Mouse (Mus musculus) limb, embryonic 14.5 days (tissue): ENCODE data around the gene Stk39. TPM values are rescaled to one million over a fixed set of nuclear protein-coding genes. Genes with fewer than 3 reads are reported as not detected.

Experiments
- ATAC-seq: fragments of 200-750 bp; cut with Nextera tagmentation; 2 replicates; pipeline ENCODE4 v1.8.0; 2017; ENCODE audit warnings: low read depth, moderate number of reproducible peaks, moderate TSS enrichment; ENCODE audit not compliant: low FRiP score
- DNase-seq: peaks from one replicate; pipeline ENCODE4 v3.0.0-alpha.2; 2015; ENCODE audit warnings: low spot score
- H3K27ac ChIP-seq: fragments of 300-500 bp; sonication (generic); replicated peaks from 2 replicates; pipeline ENCODE4 v1.5.1; 2014; ENCODE audit warnings: low read depth, mild to moderate bottlenecking, low read length, moderate library complexity, mixed read lengths
- H3K27me3 ChIP-seq: fragments of 300-500 bp; sonication (generic); 2 replicates; pipeline ENCODE4 v1.6.1; 2014; ENCODE audit warnings: low read length, mixed read lengths; ENCODE audit not compliant: control insufficient read depth, insufficient read depth
- H3K36me3 ChIP-seq: fragments of 300-500 bp; sonication (generic); 2 replicates; pipeline ENCODE4 v1.6.1; 2014; ENCODE audit warnings: mild to moderate bottlenecking, low read length, moderate library complexity, mixed read lengths; ENCODE audit not compliant: control insufficient read depth, insufficient read depth
- H3K4me1 ChIP-seq: fragments of 300-500 bp; sonication (generic); 2 replicates; pipeline ENCODE4 v1.6.1; 2014; ENCODE audit warnings: antibody characterized with exemption, low read length, mixed read lengths; ENCODE audit not compliant: control insufficient read depth, insufficient read depth
- H3K4me2 ChIP-seq: fragments of 300-500 bp; sonication (generic); replicated peaks from 2 replicates; pipeline ENCODE4 v1.6.1; 2014; ENCODE audit warnings: low read depth, mild to moderate bottlenecking, low read length, moderate library complexity; ENCODE audit not compliant: severe bottlenecking
- H3K4me3 ChIP-seq: fragments of 300-500 bp; sonication (generic); replicated peaks from 2 replicates; pipeline ENCODE4 v1.5.1; 2014; ENCODE audit warnings: low read length
- H3K9ac ChIP-seq: fragments of 300-500 bp; sonication (generic); 2 replicates; pipeline ENCODE4 v1.6.1; 2014; ENCODE audit warnings: mild to moderate bottlenecking, low read depth, low read length, moderate library complexity; ENCODE audit not compliant: severe bottlenecking
- H3K9me3 ChIP-seq: fragments of 300-500 bp; sonication (generic); 2 replicates; pipeline ENCODE4 v1.6.1; 2016; ENCODE audit warnings: low read length; ENCODE audit not compliant: control insufficient read depth
- POLR2A ChIP-seq: fragments of 200-500 bp; IDR thresholded peaks from 2 replicates; pipeline ENCODE4 v1.8.0; 2012; ENCODE audit warnings: inconsistent platforms, mild to moderate bottlenecking, moderate library complexity, borderline replicate concordance; ENCODE audit not compliant: insufficient read depth, insufficient read length; ENCODE audit errors: extremely low read depth
- WGBS: fragments of 180-500 bp; shearing (Covaris S2); extraction: QIAGEN DNeasy Blood & Tissue Kit; methylation state at CpG from one replicate; pipeline ENCODE4 v1.1.7; 2014; 5-methylcytosine and 5-hydroxymethylcytosine counted together
- polyA plus RNA-seq, 2 experiments: library from polyadenylated mRNA; depleted of rRNA in 1 of 2; stranded (reverse) in 1 of 2; unstranded in 1 of 2; fragments of >200 nt; fragmentation: Nextera tagmentation in 1 of 2; extraction: Ambion mirVana in 1 of 2; gene quantifications; 2 replicates each; pipeline versions ENCODE4 v1.2.1 to v1.2.3; 2012 to 2014

The Stk39 gene
- polyA plus RNA-seq, 2 experiments, result 14.9 to 16.8 TPM

GRCm38 (mm10) chr2:68249855-68250424 is 222.1 kb downstream of the Stk39 start:
- Histone ChIP-seq H3K27ac (no peak overlapping the region), H3K4me1 (no peaks in the 10 kb centered on the region), H3K9ac (no peak overlapping the region), H3K4me2 (no peak overlapping the region), H3K4me3 (no peak overlapping the region), H3K9me3 (no peaks in the 10 kb centered on the region), H3K27me3 (no peaks in the 10 kb centered on the region), H3K36me3 (no peaks in the 10 kb centered on the region)
- TF ChIP-seq POLR2A, result no peak
- WGBS, result 87% methylated on average over 4 of the region's 4 CpGs
- ATAC-seq (no peak), DNase-seq (no peak)

GRCm38 (mm10) chr2:68246284-68246683 is 225.8 kb downstream of the Stk39 start:
- WGBS, result 44% methylated on average over 3 of the region's 3 CpGs
- DNase-seq, result no peak
- Histone ChIP-seq H3K4me3 (no peak overlapping the region), H3K27me3 (no peaks in the 10 kb centered on the region), H3K4me1 (peaks cover 5% of the 10 kb centered on the region; the same call in 1 of the 2 replicates), H3K4me2 (no peak overlapping the region), H3K9ac (no peak overlapping the region), H3K36me3 (no peaks in the 10 kb centered on the region), H3K9me3 (no peaks in the 10 kb centered on the region), H3K27ac (no peak overlapping the region)
- ATAC-seq, result no peak
- no peak for TF ChIP-seq POLR2A

- no peak for DNase-seq
- WGBS, result 52% methylated on average over 1 of the region's 1 CpGs
- H3K27ac ChIP-seq, result no peak overlapping the region
- H3K27me3 ChIP-seq, result no peaks in the 10 kb centered on the region
- peaks cover 5% of the 10 kb centered on the region; the same call in 1 of the 2 replicates for H3K4me1 ChIP-seq
- no peak for ATAC-seq
- H3K9ac ChIP-seq, result no peak overlapping the region
- H3K4me3 ChIP-seq, result no peak overlapping the region
- TF ChIP-seq POLR2A, result no peak
- H3K9me3 ChIP-seq, result no peaks in the 10 kb centered on the region
- H3K4me2 ChIP-seq, result no peak overlapping the region
- no peaks in the 10 kb centered on the region for H3K36me3 ChIP-seq
Measured at GRCm38 (mm10) chr2:68244556-68244955, 227.5 kb downstream of the Stk39 start.

- TF ChIP-seq POLR2A, result no peak
- Histone ChIP-seq H3K27me3 (no peaks in the 10 kb centered on the region), H3K4me1 (peaks cover 5% of the 10 kb centered on the region; the same call in 1 of the 2 replicates), H3K36me3 (no peaks in the 10 kb centered on the region), H3K4me3 (no peak overlapping the region), H3K9me3 (no peaks in the 10 kb centered on the region), H3K27ac (no peak overlapping the region), H3K4me2 (no peak overlapping the region), H3K9ac (no peak overlapping the region)
- DNase-seq (no peak), ATAC-seq (no peak)
- 42% methylated on average over 12 of the region's 12 CpGs for WGBS
Measured at GRCm38 (mm10) chr2:68243879-68244553, 228.1 kb downstream of the Stk39 start.

GRCm38 (mm10) chr2:68243273-68243672 is 228.8 kb downstream of the Stk39 start:
- DNase-seq (no peak), ATAC-seq (no peak)
- Histone ChIP-seq H3K36me3 (no peaks in the 10 kb centered on the region), H3K27ac (no peak overlapping the region), H3K9me3 (no peaks in the 10 kb centered on the region), H3K4me2 (no peak overlapping the region), H3K4me1 (peaks cover 5% of the 10 kb centered on the region; the same call in 1 of the 2 replicates), H3K9ac (no peak overlapping the region), H3K27me3 (no peaks in the 10 kb centered on the region), H3K4me3 (no peak overlapping the region)
- no peak for TF ChIP-seq POLR2A
- 86% methylated on average over 3 of the region's 3 CpGs for WGBS
